Mouse (Mus musculus) left cerebral cortex, adult 8-10 months (tissue): ENCODE measurements around the gene Treml2. TPM values are rescaled to one million over a fixed set of nuclear protein-coding genes. Genes with fewer than 3 reads are reported as not detected.
"Not testable (repeated sequence)": the region's sequence is repeated elsewhere in the genome, so short reads cannot be mapped to it uniquely, and the experiment has no call there.

Experiments used
- DNase-seq, 2 experiments: peaks; one replicate each; pipeline ENCODE4 v3.0.0; 2022; ENCODE audit warnings: low spot score in 2 of 2
- total RNA-seq, 4 experiments: library from RNA; stranded (reverse); gene quantifications; 2 replicates each; pipeline ENCODE4 v1.2.4; 2022

Treml2 gene
- total RNA-seq, 4 experiments from 2014 or later: 0.28 to 1.9 (median 0.87) TPM

DNA sequence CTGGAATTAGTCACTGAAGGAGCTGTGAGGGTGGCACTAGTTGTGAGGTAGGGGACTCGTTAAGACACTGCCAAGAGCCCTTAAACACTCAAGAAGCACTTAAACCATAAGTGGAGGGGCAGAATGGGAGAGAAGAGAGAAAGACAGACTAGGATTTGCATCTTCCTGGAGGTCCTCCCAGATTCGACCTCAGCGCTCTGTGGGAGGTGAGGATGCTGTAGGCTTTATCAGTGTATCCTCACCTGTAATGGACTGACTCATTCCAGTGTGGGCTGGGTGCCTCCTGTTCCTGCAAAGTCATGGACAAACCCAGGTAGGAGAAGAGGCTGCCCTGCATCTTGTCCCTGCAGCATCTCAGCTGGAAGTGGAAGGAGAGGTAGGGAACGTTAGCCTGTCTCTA lies 47.5 kb downstream of the Treml2 start:
- DNase-seq: peak in 1 of 2 experiments; percentile 59

DNA sequence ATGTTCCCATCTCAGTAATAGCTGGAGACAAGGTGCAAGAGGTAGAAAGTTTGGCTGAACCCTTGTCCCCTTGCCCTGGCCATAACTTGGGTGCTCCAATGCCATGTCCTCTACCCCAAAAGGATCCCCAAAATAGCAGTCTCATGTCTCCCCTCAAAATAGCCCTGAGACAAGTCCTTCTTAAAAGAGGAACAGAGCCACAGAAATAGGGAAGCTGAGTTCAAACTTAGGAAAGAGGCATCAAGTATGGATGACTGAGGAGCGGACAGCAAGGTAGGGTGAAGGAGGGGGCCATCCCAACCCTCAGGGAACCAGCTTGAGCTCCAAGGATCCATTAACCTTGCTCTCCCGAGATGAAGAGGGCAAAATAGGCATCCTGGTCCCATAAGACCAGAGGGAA lies 48.0 kb downstream of the Treml2 start:
- DNase-seq: no peak

GRCm38 (mm10) chr17:48350681-48351193 lies 51.4 kb downstream of the Treml2 start:
- DNase-seq: no peak

GRCm38 (mm10) chr17:48352976-48353375 lies 53.7 kb downstream of the Treml2 start:
- not testable (repeated sequence) for DNase-seq

GRCm38 (mm10) chr17:48355822-48356221 lies 56.5 kb downstream of the Treml2 start:
- DNase-seq: no peak

- no peak for DNase-seq
These were observed 58.6 kb downstream of the Treml2 start for GRCm38 (mm10) chr17:48357892-48358291.

- DNase-seq: no peak
These were observed 60.3 kb downstream of the Treml2 start, which contains the start of gene Treml1 for GRCm38 (mm10) chr17:48359616-48360015. Gene Treml1 (plus strand): TSS chr17:48359916.

DNA sequence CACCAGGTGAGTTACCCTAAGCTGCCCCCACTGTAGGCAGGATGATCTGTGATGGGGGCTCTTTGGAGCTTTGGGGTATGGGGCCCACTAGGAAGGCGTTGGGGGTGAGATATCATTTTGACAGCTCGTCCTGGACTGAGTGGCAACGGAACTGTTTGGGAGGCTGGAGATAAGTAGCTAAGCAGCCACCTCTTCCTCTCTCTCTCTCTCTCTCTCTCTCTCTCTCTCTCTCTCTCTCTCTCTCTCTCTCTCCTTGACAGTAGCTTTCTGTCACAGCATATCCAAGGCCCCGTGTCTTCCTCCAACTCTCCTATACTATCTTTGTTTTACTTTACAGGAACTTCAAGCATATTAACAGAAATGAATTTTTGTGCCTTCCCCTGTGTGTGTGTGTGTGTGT lies 61.2 kb downstream of the Treml2 start:
- DNase-seq: no peak

Other genes with a start within 250 kb of the Treml2 start
- not detected for gene 1700067P10Rik, start 210.2 kb upstream of the Treml2 start, total RNA-seq
- gene 9830107B12Rik, start 153.2 kb upstream of the Treml2 start, total RNA-seq: under 1 TPM in 1 of 4 experiments, not detected in 3; 0.26 TPM
- not detected for gene A530064D06Rik, start 132.2 kb upstream of the Treml2 start, total RNA-seq
- under 1 TPM in 1 of 4 experiments, not detected in 3; 0.21 TPM for gene Trem1, start 66.7 kb upstream of the Treml2 start, total RNA-seq
- under 1 TPM in 2 of 4 experiments, not detected in 2; 0.51 to 0.57 TPM for gene Trem3, start 51.7 kb upstream of the Treml2 start, total RNA-seq
- not detected for gene Treml4, start 35.2 kb upstream of the Treml2 start, total RNA-seq
- gene B430306N03Rik, start 16.6 kb downstream of the Treml2 start, total RNA-seq: under 1 TPM in 3 of 4 experiments, not detected in 1; 0.15 to 1.00 (median 0.16) TPM
- gene Trem2, start 46.9 kb downstream of the Treml2 start, total RNA-seq: 100 to 1,000 TPM in 1 of 4 experiments, 10 to 100 TPM in 3; 12.6 to 115 (median 56.3) TPM
- gene Treml1, start 60.4 kb downstream of the Treml2 start, total RNA-seq: under 1 TPM in 3 of 4 experiments, not detected in 1; 0.46 to 0.72 (median 0.61) TPM
- gene Nfya, start 110.4 kb downstream of the Treml2 start, total RNA-seq: 10 to 100 TPM; 20.6 to 29.3 (median 24.4) TPM
- 10 to 100 TPM; 15.1 to 16.4 (median 15.8) TPM for gene Oard1, start 110.5 kb downstream of the Treml2 start, total RNA-seq
- gene Apobec2, start 133.4 kb downstream of the Treml2 start, total RNA-seq: under 1 TPM in 1 of 4 experiments, not detected in 3; 0.52 TPM
- gene Tspo2, start 152.0 kb downstream of the Treml2 start, total RNA-seq: not detected
- gene Unc5cl, start 155.4 kb downstream of the Treml2 start, total RNA-seq: under 1 TPM; 0.22 to 0.67 (median 0.31) TPM